Mouse (Mus musculus): ENCODE measurements around the gene Cap1.

Gene Cap1

DNA sequence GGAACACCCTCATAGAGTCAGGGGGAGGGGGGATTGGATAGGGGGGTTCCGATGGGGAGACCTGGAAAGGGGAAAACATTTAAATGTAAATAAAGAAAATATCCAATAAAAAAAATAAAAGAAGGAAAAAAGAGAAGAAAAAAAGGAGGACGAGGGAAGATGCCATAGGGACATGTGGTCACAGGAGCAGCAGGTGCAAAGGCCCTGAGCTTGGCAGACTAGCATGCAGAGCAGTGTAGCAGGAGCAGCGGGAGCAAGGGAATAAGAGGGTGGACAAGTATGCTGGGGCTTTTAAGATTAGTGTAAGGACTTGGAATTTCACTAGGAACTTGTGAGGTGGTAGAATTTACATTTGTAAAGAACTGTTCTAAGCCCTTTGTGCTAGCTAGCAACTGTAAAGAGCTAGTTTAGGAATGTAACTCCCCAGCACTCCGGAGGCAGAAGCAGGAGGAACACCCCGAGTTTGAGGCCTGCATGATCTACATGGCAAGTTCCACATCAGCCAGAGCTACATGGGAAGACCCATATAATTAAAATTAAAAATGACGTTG is 48.6 kb downstream of the Cap1 start:
- no peak for DNase-seq (ENCODE audit: low spot score)

DNA sequence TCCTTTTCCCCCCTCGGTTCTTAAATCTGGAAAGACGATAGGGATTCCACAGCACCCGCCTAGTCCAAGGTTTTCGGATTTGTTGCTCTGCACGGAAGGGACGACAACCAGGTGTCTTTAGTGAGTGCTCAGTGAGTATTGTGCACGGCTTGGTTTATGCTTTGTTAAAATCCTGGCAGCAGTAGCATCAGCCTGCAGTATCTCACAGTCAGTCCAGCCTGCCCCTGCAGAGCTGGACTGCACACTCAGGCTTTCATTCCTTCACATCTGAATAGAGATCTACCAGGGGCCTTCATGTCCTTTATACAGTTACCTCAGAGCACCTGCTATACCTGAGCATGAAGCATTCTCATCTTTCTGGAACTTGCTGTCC is 49.5 kb downstream of the Cap1 start:
- no peak for DNase-seq (ENCODE audit: low spot score)

DNA sequence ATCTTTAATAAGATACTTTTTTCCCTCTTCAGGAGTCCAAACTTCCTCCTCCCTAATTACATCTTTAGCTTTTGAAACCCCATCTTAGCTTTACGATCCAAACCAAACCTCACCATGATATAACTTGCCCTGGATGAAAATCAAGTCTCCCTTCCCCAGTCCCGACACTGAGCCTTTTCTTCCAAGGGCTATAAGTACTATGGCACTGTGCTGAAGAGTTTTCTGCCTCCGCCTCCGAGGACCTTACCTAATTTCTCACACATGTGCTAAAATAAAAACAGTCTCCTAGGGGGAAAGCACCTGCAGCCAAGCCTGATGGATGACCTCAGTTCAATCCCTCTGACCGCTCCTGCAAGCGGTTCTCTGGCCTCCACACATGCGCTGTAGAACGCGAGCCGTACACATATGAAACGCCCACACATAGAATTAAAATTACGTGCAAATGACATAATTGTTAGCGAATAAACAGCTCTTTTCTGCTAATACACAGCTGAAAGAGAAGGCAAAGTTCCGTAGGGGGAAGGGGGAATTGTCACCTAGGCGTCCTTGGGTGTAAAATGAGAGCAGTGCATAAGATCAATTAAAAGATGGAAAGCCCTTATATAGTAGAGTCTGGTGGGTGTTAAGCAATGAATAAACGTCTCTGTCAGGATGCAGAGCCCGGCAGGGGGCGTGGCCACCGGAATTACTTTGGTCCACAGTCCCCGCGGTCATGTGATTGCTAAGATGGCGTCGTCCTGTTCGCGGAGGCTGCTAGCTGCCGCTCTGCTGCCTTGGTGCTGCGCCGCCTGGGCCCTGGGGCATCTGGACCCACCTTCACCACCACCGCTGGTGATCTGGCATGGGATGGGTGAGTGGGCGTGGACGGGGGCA is 50.1 kb downstream of the Cap1 start, which contains the start of gene Ppt1:
Ppt1 (plus strand) TSS at position 713 of the 873 bp plus-strand sequence.
- peak; percentile 79 for DNase-seq (ENCODE audit: low spot score)

DNA sequence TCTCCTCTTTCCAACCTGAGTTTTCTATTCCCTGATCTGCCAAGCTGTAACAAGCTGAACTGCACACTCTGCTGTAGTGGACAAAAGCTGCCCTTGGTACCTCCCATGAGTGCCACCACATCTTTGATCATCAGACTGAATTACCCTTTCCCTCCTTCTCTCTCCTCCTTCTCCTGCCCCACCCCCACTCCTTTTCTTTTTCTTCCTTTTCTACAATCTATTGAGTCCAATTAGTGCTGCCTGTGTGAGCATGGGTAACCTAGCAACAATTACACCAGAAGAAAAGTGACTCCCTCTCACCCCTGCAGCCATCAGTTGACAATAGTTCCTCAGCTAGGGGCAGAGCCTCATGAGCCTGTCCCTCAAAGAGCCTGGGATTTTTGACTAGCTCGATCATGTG is 54.0 kb downstream of the Cap1 start:
- no peak for DNase-seq (ENCODE audit: low spot score)

DNA sequence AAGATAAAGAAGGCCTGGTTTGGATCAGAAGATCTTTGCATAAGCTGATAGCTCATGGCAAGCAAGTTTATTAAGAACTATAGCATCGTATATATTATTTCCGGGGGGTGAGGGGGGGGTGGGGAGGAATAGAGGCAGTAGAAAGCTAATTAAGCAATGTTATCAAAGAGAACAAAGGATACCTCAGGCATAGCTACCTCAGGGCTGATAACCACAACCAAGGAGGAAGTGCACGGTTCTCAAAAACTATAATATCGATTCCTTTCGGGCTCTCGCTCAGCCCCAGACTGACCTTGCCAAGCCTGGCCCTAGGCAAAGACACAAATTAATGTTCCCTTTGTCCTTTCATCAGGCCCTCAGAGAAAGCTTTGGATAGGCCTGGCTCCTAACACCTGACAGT is 56.5 kb downstream of the Cap1 start:
- no peak for DNase-seq (ENCODE audit: low spot score)

DNA sequence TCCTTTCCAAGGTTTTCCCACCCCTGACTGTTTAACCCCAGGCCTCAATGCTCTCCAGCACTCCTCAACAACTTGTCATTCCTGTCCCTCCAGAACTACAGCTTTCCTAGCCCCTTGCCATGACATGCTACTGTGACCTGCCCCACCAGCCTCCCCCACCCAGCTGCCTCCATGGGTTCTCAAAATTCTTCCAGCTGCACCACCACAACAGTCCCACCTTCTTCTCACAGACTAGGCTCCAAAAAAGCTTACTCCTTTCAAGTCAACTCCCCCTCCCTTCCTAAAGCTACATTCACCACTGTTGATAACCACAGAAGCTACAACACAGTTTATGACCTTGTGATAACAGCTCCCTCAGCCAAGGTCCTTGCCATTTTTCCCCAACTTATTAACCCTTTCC is 58.2 kb downstream of the Cap1 start:
- DNase-seq (ENCODE audit: low spot score): peak; percentile 30

DNA sequence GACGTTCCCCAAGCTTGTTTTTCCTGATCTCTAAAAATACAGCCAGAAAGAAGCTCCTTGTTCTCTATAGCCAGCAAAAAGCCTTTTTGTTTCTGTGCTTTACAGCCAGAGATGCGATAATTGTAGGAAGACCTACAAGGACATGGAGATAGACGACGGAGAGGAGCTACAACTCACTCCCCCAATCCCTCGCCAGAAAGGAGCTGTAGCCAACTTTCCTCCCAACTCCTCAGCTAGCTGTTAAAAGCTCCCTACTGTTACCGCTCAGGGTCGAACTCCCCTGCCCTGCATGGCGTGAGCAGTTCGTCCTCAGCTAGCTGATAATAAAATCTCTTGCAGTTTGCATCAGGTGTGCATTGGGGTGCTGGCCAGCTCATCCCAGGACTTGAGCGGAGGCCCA is 64.9 kb downstream of the Cap1 start:
- peak; percentile 63 for DNase-seq (ENCODE audit: low spot score)

DNA sequence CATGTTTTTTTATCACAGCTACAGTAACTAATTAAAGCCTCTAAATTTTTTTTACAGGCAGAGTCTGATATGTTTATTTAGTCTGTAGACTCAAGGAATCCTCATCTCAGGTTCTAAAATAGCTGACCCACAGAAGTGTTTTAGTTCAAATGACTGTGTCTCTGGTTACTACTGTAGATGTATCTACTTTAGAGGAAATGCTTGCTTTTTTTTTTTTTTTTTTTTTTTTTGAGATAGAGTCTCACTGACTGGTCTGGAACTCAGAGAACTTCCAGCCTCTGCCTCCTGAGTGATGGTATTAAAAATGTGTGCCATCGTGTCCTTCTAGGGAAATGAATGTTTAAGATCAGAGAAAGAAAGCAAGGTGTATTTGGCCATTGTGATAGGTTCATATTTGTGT is 69.7 kb downstream of the Cap1 start:
- DNase-seq (ENCODE audit: low spot score): no peak

DNA sequence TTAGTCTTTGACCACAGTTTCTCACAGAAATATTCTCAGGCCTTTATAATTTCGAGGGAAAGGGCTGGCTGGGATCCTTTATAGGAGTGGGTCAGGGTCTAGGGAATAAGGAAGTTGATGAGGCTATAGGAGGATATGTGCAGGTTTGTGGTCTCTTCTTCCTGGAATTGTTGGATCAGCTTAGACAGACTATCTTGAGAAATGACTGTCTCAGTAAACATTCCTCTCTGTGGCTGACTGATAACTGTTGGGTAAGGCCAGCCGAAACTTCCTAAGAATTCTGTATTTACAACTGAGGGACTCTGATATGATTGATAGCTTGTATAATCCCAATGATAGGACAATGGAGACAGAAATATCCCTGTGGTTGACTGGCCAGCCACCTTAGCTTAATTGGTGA is 74.0 kb downstream of the Cap1 start:
- DNase-seq (ENCODE audit: low spot score): no peak

DNA sequence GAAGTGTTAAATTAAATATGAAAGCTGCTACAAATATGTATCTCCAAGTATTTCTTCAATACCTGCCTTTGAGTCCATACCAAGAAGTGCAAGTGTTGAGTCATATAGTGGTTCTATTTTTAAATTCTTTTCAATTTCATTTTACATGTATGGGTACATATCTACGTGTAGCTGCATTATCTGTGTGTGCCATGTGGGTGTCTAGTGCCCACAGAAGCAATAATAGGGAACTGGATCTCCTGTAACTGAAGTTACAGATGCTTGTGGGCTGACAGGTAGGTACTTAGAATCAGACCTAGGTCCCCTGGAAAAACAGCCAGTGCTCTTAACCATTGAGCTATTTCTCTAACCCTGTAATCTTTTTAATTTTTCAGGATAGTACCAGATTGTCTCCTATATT is 74.7 kb downstream of the Cap1 start:
- no peak for DNase-seq (ENCODE audit: low spot score)
